8 mouse cellular contexts compared by ENCODE assay signal in the genomic region with DNA sequence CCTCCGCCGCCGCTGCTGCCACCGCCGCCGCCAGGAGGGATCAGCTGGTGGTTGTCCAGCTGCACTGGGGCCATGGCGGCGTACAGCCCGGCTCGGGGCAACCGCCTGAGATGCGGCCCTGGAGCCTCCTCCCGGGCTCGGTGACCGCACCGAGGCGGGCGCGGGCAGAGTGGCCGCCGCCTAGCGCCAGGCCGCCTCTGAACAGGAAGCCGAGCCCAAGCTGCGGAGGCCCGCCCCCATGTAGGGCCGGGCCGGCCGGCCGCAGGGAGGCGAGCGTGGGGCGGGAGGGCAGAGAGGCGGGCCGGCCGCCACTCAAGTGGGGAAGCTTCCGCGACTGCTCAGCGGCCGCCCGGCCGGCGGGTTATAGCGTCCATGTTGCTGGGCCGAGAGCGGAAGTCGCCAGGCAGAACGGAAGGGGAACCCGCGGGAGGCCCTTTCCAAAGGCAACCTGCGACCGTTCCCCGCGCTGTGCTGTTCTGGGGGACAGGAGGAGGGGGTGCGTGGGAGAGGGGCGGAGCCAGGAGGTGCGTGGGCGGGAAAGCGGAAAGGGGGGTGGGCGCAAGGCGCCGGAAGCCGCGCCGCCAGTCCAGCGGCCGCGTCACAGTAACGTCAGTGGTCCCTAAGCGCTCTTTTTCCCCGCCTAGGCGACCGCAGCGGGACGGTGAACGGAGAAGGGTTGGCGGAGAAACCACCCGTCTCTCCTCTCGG. TPM values are rescaled to one million over a fixed set of nuclear protein-coding genes. Genes with fewer than 3 reads are reported as not detected.
DNase-seq lines count a peak whose midpoint lies in the region; ATAC-seq and TF ChIP-seq lines count a peak whose summit lies in the region.

A gene (minus strand): TSS at position 448 of the 708 bp plus-strand sequence.

- in situ Hi-C loops in Patski (cut with MboI; ENCODE audit: low pct_unique_long_range_greater_than_20kb) = no loop called here

- H3K4me1 ChIP-seq in hindbrain, embryonic 11.5 days (replicated peaks; ENCODE audit: control insufficient read depth, insufficient read depth, low read length) = no peaks in the 10 kb centered on the region

- peak; percentile 46 for DNase-seq in Patski (ENCODE audit: low read depth, low spot score)
- peak; percentile 91 to 95 for DNase-seq in cerebellum, postnatal 10 days
- DNase-seq in frontal cortex, postnatal 10 days (ENCODE audit: low spot score in 2 of 2) = peak; percentile 77 to 83
- DNase-seq in hindbrain, embryonic 11.5 days (ENCODE audit: low spot score) = peak; percentile 84
- DNase-seq in layer of hippocampus, postnatal 14 days (ENCODE audit: low spot score in 2 of 2) = peak; percentile 78 to 82
- peak; percentile 89 for DNase-seq in lung, postnatal 10 days
- peak; percentile 67 for DNase-seq in ovary, postnatal 14 days (ENCODE audit: low spot score)
- DNase-seq in thymus, postnatal 10 days (ENCODE audit: low spot score in 2 of 2) = peak; percentile 89 to 90

- TF ChIP-seq CTCF in Patski (IDR thresholded peaks at IDR 0.05) = no peak

- H3K4me2 ChIP-seq in hindbrain, embryonic 11.5 days (replicated peaks; ENCODE audit: low read depth, low read length) = peak within 1 kb of the TSS; percentile 58

- POLR2A ChIA-PET in Patski (lab: Charles Lee) = interaction anchor here (1.0 kb wide), 1 partner anchor 10 kb away, joined by 3 read pairs; no protein-coding TSS in a partner anchor

- peak; percentile 91 for ATAC-seq in Patski
- peak; percentile 97 for ATAC-seq in hindbrain, embryonic 11.5 days (ENCODE audit: low FRiP score)

- no peaks in the 10 kb centered on the region for H3K27me3 ChIP-seq in Patski
- 0 out of 2 replicates have a peak, but pooled peaks cover 4% of the 10 kb centered on the region for H3K27me3 ChIP-seq in hindbrain, embryonic 11.5 days (ENCODE audit: control insufficient read depth, insufficient read depth, low read length)

- H3K4me3 ChIP-seq in hindbrain, embryonic 11.5 days (ENCODE audit: low read depth, low read length) = peak within 1 kb of the TSS; percentile 62

- no peaks in the 10 kb centered on the region for H3K9me3 ChIP-seq in hindbrain, embryonic 11.5 days (ENCODE audit: control insufficient read depth, low read length)

- no peaks in the 10 kb centered on the region for H3K36me3 ChIP-seq in hindbrain, embryonic 11.5 days (ENCODE audit: control insufficient read depth, insufficient read depth, low read length)

- CTCF ChIA-PET in Patski (lab: Charles Lee) = no interaction called here

- 5% methylated on average over 35 of the region's 79 CpGs for WGBS in hindbrain, embryonic 11.5 days

- H3K27ac ChIP-seq in hindbrain, embryonic 11.5 days (ENCODE audit: low read depth, low read length) = peak within 1 kb of the TSS; percentile 90

- peak within 1 kb of the TSS; percentile 71 for H3K9ac ChIP-seq in hindbrain, embryonic 11.5 days (ENCODE audit: low read depth, low read length)

RNA-seq across cellular contexts. Expression of the gene that starts here (rescaled TPM):
- polyA plus RNA-seq in Patski (2021) = 26.5 TPM
- polyA plus RNA-seq in hindbrain, embryonic 11.5 days (2014; fragmentation: Nextera tagmentation; extraction: Ambion mirVana) = 23.0 and 27.8 TPM in 2 replicates
- total RNA-seq in layer of hippocampus, postnatal 14 days (2021) = 10 to 100 TPM; 69.0 to 79.3 TPM

Comparison
In these comparisons a context has a peak if more than half of its experiments do, and no peak if none do; other contexts are left out.
1. Peak in every context shown above with its lines: DNase-seq, ATAC-seq, H3K4me3 ChIP-seq and H3K27ac ChIP-seq.